Mouse (Mus musculus): Measurements from ENCODE around the gene Lhfpl1. TPM values are rescaled to one million over a fixed set of nuclear protein-coding genes. Genes with fewer than 3 reads are reported as not detected.
"Not testable (repeated sequence)": the region's sequence is repeated elsewhere in the genome, so short reads cannot be mapped to it uniquely, and the experiment has no call there.

Lhfpl1 gene
- 0.40 and 0.76 TPM in 2 replicates for polyA plus RNA-seq (2015; fragmentation: Nextera tagmentation; extraction: Ambion mirVana)

GRCm38 (mm10) chrX:145348377-145349203 is at the start of gene Lhfpl1:
Gene Lhfpl1 (minus strand): TSS chrX:145349089.
- Histone ChIP-seq H3K4me1 (ENCODE audit: control insufficient read depth, insufficient read depth, low read length) (no peaks in the 10 kb centered on the region), H3K9ac (ENCODE audit: low read depth, low read length) (no peak within 1 kb of the TSS), H3K4me3 (ENCODE audit: low read length) (no peak within 1 kb of the TSS), H3K27me3 (replicated peaks; ENCODE audit: control insufficient read depth, insufficient read depth, low read length) (no peaks in the 10 kb centered on the region), H3K4me2 (ENCODE audit: low read depth, low read length) (no peak within 1 kb of the TSS), H3K36me3 (ENCODE audit: control insufficient read depth, insufficient read depth, low read length) (no peaks in the 10 kb centered on the region), H3K9me3 (ENCODE audit: control insufficient read depth, low read length) (no peaks in the 10 kb centered on the region), H3K27ac (ENCODE audit: low read length) (no peak within 1 kb of the TSS)
- WGBS: 40% methylated on average over 7 of the region's 7 CpGs
- 0 out of 2 replicates have a peak, but pooled peaks have one; percentile 26 for ATAC-seq

- WGBS: 54% methylated on average over 5 of the region's 5 CpGs
- ATAC-seq: no peak
- no peaks in the 10 kb centered on the region for H3K4me1 ChIP-seq (ENCODE audit: control insufficient read depth, insufficient read depth, low read length)
- H3K9me3 ChIP-seq (ENCODE audit: control insufficient read depth, low read length): no peaks in the 10 kb centered on the region
- H3K27ac ChIP-seq (ENCODE audit: low read length): no peak overlapping the region
- no peak overlapping the region for H3K9ac ChIP-seq (ENCODE audit: low read depth, low read length)
- no peaks in the 10 kb centered on the region for H3K27me3 ChIP-seq (replicated peaks; ENCODE audit: control insufficient read depth, insufficient read depth, low read length)
- H3K4me3 ChIP-seq (ENCODE audit: low read length): no peak overlapping the region
- H3K4me2 ChIP-seq (ENCODE audit: low read depth, low read length): no peak overlapping the region
- no peaks in the 10 kb centered on the region for H3K36me3 ChIP-seq (ENCODE audit: control insufficient read depth, insufficient read depth, low read length)
These were observed 22.9 kb upstream of the Lhfpl1 start for GRCm38 (mm10) chrX:145371839-145372238.

- no peak overlapping the region for H3K9ac ChIP-seq (ENCODE audit: low read depth, low read length)
- H3K4me3 ChIP-seq (ENCODE audit: low read length): no peak overlapping the region
- no peaks in the 10 kb centered on the region for H3K36me3 ChIP-seq (ENCODE audit: control insufficient read depth, insufficient read depth, low read length)
- no peaks in the 10 kb centered on the region for H3K9me3 ChIP-seq (ENCODE audit: control insufficient read depth, low read length)
- 89% methylated on average over 4 of the region's 4 CpGs for WGBS
- ATAC-seq: no peak
- H3K27me3 ChIP-seq (replicated peaks; ENCODE audit: control insufficient read depth, insufficient read depth, low read length): no peaks in the 10 kb centered on the region
- H3K4me2 ChIP-seq (ENCODE audit: low read depth, low read length): no peak overlapping the region
- H3K27ac ChIP-seq (ENCODE audit: low read length): no peak overlapping the region
- H3K4me1 ChIP-seq (ENCODE audit: control insufficient read depth, insufficient read depth, low read length): no peaks in the 10 kb centered on the region
These were observed 13.6 kb upstream of the Lhfpl1 start for GRCm38 (mm10) chrX:145362527-145362926.

GRCm38 (mm10) chrX:145342402-145342801 is 6.5 kb downstream of the Lhfpl1 start:
- Histone ChIP-seq H3K9ac (ENCODE audit: low read depth, low read length) (no peak overlapping the region), H3K4me1 (ENCODE audit: control insufficient read depth, insufficient read depth, low read length) (no peaks in the 10 kb centered on the region), H3K27me3 (replicated peaks; ENCODE audit: control insufficient read depth, insufficient read depth, low read length) (no peaks in the 10 kb centered on the region), H3K4me2 (ENCODE audit: low read depth, low read length) (no peak overlapping the region), H3K27ac (ENCODE audit: low read length) (no peak overlapping the region), H3K36me3 (ENCODE audit: control insufficient read depth, insufficient read depth, low read length) (no peaks in the 10 kb centered on the region), H3K4me3 (ENCODE audit: low read length) (no peak overlapping the region), H3K9me3 (ENCODE audit: control insufficient read depth, low read length) (no peaks in the 10 kb centered on the region)
- WGBS: 67% methylated on average over 2 of the region's 2 CpGs
- ATAC-seq: no peak

DNA sequence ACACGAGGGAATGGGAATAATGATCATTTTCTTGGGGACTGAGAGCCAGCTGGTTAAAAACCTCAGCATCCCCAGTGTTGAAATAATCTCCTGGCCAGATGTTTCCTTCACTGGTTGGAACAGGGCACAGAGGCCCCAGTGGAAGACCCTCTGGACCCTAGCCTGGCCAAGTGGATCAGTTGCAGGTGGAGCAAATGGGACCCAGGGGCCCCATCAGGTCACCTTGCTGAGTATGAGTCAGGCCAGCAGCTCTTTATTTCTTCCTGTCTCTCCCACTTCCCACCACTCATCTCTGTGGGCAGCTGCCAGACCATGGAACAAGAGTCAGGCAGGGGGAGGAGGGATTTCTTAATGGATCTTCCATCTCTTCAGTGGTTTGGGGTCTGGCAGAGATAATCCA is 12.7 kb downstream of the Lhfpl1 start:
- 44% methylated on average over 1 of the region's 1 CpGs for WGBS

DNA sequence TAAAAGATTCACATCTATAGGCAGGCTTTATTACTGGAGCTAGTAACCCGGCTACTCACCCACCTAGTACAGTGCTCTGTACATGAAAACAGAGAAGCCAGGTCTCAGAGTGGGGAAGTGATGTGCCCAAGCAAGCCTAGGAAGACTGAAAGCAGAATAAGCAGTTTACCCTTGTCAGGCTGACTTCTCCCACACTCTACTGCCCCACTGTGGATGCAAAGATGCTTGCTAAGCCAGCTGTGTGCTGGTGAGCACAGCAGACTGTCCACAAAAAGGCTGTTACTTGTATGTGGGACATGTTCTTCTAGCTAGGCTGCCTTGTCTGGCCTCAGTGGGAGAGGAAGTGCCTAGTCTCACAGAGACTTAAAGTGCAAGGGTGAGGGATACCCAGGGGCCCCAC is 40.3 kb downstream of the Lhfpl1 start:
- H3K9me3 ChIP-seq (ENCODE audit: control insufficient read depth, low read length): no peaks in the 10 kb centered on the region
- no peak overlapping the region for H3K4me2 ChIP-seq (ENCODE audit: low read depth, low read length)
- no peak for ATAC-seq
- H3K36me3 ChIP-seq (ENCODE audit: control insufficient read depth, insufficient read depth, low read length): no peaks in the 10 kb centered on the region
- H3K4me1 ChIP-seq (ENCODE audit: control insufficient read depth, insufficient read depth, low read length): no peaks in the 10 kb centered on the region
- no peak overlapping the region for H3K27ac ChIP-seq (ENCODE audit: low read length)
- no peaks in the 10 kb centered on the region for H3K27me3 ChIP-seq (replicated peaks; ENCODE audit: control insufficient read depth, insufficient read depth, low read length)
- 86% methylated on average over 1 of the region's 1 CpGs for WGBS
- no peak overlapping the region for H3K4me3 ChIP-seq (ENCODE audit: low read length)
- H3K9ac ChIP-seq (ENCODE audit: low read depth, low read length): no peak overlapping the region

More for the DNA sequence above, 12.7 kb downstream of the Lhfpl1 start:
- Histone ChIP-seq H3K4me1 (ENCODE audit: control insufficient read depth, insufficient read depth, low read length) (no peaks in the 10 kb centered on the region), H3K4me2 (ENCODE audit: low read depth, low read length) (no peak overlapping the region), H3K9ac (ENCODE audit: low read depth, low read length) (no peak overlapping the region), H3K36me3 (ENCODE audit: control insufficient read depth, insufficient read depth, low read length) (no peaks in the 10 kb centered on the region), H3K27me3 (replicated peaks; ENCODE audit: control insufficient read depth, insufficient read depth, low read length) (no peaks in the 10 kb centered on the region), H3K9me3 (ENCODE audit: control insufficient read depth, low read length) (no peaks in the 10 kb centered on the region), H3K4me3 (ENCODE audit: low read length) (no peak overlapping the region), H3K27ac (ENCODE audit: low read length) (no peak overlapping the region)
- no peak for ATAC-seq

DNA sequence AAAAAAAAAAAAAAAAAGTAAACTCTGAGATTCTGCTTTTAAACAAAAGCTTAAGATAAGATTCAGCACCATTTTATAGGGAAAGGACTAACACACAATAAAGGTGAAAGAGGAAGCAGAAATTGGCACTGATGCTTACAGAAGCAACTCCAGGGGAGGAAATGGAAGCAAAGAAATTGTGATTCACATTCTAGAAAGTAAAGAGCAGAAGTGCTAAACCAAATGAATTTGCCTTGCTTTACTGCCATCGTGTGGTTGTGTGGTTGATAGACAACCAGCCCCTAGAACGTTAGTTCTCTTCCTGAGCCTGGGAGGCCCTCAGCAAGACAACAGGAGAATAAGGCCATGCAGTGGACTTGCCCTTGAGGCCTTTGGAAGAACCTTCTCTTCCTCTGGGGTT is 41.7 kb downstream of the Lhfpl1 start:
- Histone ChIP-seq H3K4me3 (ENCODE audit: low read length) (no peak overlapping the region), H3K9me3 (ENCODE audit: control insufficient read depth, low read length) (no peaks in the 10 kb centered on the region), H3K4me1 (ENCODE audit: control insufficient read depth, insufficient read depth, low read length) (no peaks in the 10 kb centered on the region), H3K36me3 (ENCODE audit: control insufficient read depth, insufficient read depth, low read length) (no peaks in the 10 kb centered on the region), H3K27ac (ENCODE audit: low read length) (no peak overlapping the region), H3K9ac (ENCODE audit: low read depth, low read length) (no peak overlapping the region), H3K27me3 (replicated peaks; ENCODE audit: control insufficient read depth, insufficient read depth, low read length) (no peaks in the 10 kb centered on the region), H3K4me2 (ENCODE audit: low read depth, low read length) (no peak overlapping the region)
- 0% methylated on average over 2 of the region's 2 CpGs for WGBS
- ATAC-seq: no peak

DNA sequence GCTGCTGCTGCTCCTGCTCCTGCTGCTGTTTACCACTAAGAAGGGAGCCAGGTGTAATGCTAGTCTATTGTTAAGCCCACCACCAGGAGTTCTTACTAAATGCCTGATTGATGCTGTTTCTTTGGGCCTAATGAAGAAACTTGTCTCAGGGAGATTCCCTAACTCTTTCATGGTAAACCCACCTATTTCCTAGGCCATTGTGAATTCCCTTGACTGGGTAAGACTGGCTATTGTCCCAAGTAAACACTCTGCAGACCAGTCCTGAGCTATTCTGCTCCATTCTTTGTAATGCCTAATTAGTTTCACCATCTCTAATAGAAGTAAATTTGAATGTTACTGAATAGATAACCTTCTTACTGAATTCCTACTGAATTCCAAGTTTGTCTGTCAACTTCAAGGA is 48.7 kb downstream of the Lhfpl1 start:
- not testable (repeated sequence) for H3K27ac ChIP-seq (ENCODE audit: low read length); ATAC-seq; H3K4me2 ChIP-seq (ENCODE audit: low read depth, low read length); H3K4me3 ChIP-seq (ENCODE audit: low read length); H3K36me3 ChIP-seq (ENCODE audit: control insufficient read depth, insufficient read depth, low read length); H3K9ac ChIP-seq (ENCODE audit: low read depth, low read length); H3K4me1 ChIP-seq (ENCODE audit: control insufficient read depth, insufficient read depth, low read length); H3K27me3 ChIP-seq (replicated peaks; ENCODE audit: control insufficient read depth, insufficient read depth, low read length); H3K9me3 ChIP-seq (ENCODE audit: control insufficient read depth, low read length)

GRCm38 (mm10) chrX:145272209-145272608 is 76.7 kb downstream of the Lhfpl1 start:
- Histone ChIP-seq H3K4me3 (ENCODE audit: low read length) (no peak overlapping the region), H3K36me3 (ENCODE audit: control insufficient read depth, insufficient read depth, low read length) (no peaks in the 10 kb centered on the region), H3K4me1 (ENCODE audit: control insufficient read depth, insufficient read depth, low read length) (no peaks in the 10 kb centered on the region), H3K27me3 (replicated peaks; ENCODE audit: control insufficient read depth, insufficient read depth, low read length) (no peaks in the 10 kb centered on the region), H3K27ac (ENCODE audit: low read length) (no peak overlapping the region), H3K9me3 (ENCODE audit: control insufficient read depth, low read length) (no peaks in the 10 kb centered on the region), H3K4me2 (ENCODE audit: low read depth, low read length) (no peak overlapping the region), H3K9ac (ENCODE audit: low read depth, low read length) (no peak overlapping the region)
- ATAC-seq: no peak
- 71% methylated on average over 3 of the region's 3 CpGs for WGBS

DNA sequence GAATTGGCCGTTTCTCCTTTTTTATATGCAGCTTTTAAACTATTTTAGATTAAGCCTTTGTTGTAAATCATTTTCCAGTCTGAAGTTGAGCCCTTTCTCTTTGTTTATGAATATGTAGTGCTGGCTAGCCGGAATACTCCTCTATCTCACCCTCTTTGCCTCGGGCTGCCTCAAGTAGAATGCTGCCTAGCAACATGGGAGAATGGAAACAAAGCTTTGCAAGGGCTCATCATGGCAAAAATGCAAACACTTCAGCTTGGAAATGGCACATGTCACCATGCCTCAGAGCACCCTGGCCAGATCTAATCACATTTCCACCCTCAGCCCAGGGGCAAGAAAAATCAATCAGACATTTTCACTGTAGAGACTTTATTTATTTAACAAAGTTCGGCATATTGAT is 77.1 kb downstream of the Lhfpl1 start:
- ATAC-seq: no peak
- no peak overlapping the region for H3K9ac ChIP-seq (ENCODE audit: low read depth, low read length)

More for the DNA sequence above, 77.1 kb downstream of the Lhfpl1 start:
- H3K4me1 ChIP-seq (ENCODE audit: control insufficient read depth, insufficient read depth, low read length): no peaks in the 10 kb centered on the region
- H3K27ac ChIP-seq (ENCODE audit: low read length): no peak overlapping the region
- H3K9me3 ChIP-seq (ENCODE audit: control insufficient read depth, low read length): no peaks in the 10 kb centered on the region
- WGBS: 51% methylated on average over 4 of the region's 4 CpGs
- no peaks in the 10 kb centered on the region for H3K27me3 ChIP-seq (replicated peaks; ENCODE audit: control insufficient read depth, insufficient read depth, low read length)
- no peaks in the 10 kb centered on the region for H3K36me3 ChIP-seq (ENCODE audit: control insufficient read depth, insufficient read depth, low read length)
- H3K4me2 ChIP-seq (ENCODE audit: low read depth, low read length): no peak overlapping the region
- no peak overlapping the region for H3K4me3 ChIP-seq (ENCODE audit: low read length)
